Mouse (Mus musculus) spleen, adult 12 weeks (tissue): Measurements from ENCODE around the gene Plekhh2.

ENCODE experiments used
- DNase-seq: peaks from one replicate; pipeline ENCODE4 v3.0.0; 2022; ENCODE audit warnings: low spot score

The Plekhh2 gene

DNA sequence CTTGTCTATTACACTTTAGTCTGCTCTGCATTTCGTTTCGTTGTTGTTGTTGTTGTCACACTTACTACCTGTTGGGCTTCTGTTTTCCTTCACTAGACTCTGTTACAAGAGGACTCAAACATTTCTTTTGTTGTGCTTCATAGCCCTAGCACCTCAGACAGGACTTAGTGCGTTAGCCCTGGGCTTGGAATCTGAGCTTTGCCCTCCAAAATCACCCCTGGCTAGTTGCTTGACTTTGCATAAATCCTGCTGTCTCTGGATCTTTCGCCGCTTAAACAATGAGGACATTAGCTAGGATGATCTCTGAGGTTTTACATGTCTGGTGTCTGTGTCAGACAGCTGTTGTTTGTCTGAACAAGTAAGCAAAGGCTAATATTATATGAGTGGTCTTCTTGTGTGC lies 62.2 kb downstream of the Plekhh2 start:
- no peak for DNase-seq

- DNase-seq = no peak
These were observed 63.4 kb downstream of the Plekhh2 start for GRCm38 (mm10) chr17:84575108-84575507.

DNA sequence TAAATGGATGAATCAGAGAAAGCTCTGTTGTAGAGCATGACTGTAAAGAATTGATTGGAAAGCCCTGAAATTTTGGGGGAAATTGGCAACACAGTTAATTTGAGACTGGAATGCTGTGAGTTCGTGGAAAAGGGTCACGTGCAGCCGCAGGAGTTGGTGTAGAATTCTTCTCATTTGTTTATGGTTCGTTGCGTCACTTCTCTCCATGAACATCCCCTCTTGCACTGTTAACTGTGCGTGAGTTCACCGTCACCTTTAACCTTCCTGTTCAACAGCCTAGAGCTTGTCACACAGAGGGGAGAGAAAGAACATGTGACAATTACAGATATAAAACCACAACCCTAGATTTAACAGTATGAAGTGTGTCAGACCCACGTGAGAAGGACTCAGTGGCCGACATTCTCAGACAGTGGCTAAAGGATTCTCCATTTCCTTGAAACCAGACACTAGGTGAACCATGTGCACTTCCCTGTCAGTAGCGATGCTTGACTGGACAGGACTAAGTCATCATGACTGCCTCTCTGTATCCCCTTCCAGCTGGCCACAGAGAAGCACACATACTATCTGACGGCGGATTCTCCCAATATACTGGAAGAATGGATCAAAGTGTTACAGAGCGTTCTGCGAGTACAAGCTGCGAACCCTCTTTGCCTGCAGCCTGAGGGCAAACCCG lies 65.1 kb downstream of the Plekhh2 start:
- DNase-seq = no peak

- DNase-seq = no peak
These were observed 67.6 kb downstream of the Plekhh2 start for GRCm38 (mm10) chr17:84579249-84579648.

GRCm38 (mm10) chr17:84579817-84580216 lies 68.1 kb downstream of the Plekhh2 start:
- DNase-seq = no peak

- DNase-seq = no peak
These were observed 69.1 kb downstream of the Plekhh2 start for GRCm38 (mm10) chr17:84580821-84581220.

- no peak for DNase-seq
These were observed 70.2 kb downstream of the Plekhh2 start for GRCm38 (mm10) chr17:84581740-84582414.

DNA sequence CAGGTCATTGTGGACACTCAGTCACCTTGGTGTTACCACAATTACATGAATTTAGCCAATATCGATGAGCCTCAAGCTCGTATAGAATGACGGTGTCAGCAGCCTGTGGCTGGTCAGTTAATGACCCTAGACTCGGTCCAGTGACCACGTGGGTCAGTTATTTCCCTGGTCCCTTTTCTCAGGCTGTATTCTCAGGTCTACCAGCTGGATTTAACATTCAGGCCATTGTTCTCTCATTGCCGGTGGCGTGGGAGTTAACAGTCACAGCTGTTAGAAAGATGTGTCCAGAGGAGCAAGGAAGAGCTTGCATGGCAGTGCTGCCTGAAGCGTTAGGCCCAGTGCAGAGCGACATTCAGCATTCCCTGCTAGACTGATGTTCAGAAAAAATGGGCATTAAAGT lies 72.4 kb downstream of the Plekhh2 start:
- DNase-seq = no peak

DNA sequence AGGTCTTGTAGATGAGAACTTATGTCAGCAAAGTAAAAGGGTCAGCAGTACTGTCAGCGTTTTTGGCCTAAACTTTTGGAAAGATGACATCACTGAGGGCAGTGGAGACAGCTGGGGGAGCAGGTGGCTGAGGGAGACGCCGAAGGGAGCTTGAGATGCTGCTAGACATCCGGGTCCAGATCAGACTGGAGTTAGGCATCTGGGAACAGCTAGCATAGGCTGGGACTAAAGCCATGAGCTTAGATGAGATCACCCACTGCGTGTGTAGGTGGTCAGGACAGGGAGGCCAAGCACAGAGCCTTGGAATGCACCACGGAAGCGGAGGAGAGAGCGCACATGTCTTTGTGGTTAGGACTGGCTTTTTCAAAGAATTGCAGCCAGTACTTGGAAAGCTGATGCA lies 73.4 kb downstream of the Plekhh2 start:
- DNase-seq = no peak

GRCm38 (mm10) chr17:84590065-84590464 lies 78.4 kb downstream of the Plekhh2 start:
- DNase-seq = no peak

DNA sequence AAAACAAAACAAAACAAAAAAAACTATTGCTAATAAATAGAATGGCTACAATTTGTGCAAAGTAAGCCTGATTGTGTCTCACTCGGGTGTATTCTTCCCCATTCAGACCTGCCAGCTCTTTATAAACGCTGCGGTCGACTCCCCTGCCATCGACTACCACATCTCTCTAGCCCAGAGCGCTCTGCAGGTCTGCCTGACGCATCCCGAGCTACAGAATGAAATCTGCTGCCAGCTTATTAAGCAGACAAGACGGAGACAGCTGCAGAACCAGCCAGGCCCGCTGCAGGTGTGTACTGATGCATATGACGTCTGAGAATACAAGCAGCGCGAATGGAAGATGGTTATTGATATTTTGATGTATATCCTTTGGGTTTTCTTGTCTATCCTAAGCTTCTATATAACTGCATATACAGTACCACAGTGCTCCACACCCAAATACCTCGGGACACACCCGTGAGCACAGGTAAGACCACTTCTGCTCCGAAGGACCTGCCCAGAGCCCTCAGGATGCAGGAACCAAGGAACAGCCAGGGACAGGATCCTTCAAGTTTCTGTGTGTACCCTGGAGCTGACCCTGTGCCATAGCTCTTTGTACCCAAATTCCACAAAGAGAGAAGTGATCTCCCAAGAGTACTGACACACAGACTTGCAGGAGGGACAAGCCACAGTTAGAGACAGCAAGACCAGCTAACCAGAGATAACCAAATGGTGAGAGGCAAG lies 79.9 kb downstream of the Plekhh2 start:
- no peak for DNase-seq

DNA sequence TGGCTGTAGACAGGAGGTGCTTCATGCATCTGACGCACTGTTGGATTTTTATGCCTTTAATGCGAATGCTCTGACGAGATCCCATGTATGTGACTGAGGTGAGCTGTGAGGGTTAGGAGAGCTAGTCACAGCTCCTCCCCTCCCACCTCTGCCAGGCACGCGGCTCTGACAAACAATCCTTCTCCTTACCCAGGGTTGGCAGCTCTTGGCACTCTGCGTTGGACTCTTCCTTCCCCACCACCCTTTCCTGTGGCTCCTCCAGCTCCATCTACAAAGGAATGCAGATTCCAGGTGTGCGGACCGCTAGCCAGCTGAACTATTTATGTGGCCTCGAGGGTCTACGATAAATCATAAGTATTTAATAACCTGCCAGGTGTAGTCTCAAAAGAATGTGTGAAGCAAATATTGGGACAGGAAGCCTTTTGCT lies 84.3 kb downstream of the Plekhh2 start:
- DNase-seq = no peak

GRCm38 (mm10) chr17:84596501-84596900 lies 84.8 kb downstream of the Plekhh2 start:
- DNase-seq = no peak

- no peak for DNase-seq
These were observed 86.2 kb downstream of the Plekhh2 start for GRCm38 (mm10) chr17:84597859-84598258.

DNA sequence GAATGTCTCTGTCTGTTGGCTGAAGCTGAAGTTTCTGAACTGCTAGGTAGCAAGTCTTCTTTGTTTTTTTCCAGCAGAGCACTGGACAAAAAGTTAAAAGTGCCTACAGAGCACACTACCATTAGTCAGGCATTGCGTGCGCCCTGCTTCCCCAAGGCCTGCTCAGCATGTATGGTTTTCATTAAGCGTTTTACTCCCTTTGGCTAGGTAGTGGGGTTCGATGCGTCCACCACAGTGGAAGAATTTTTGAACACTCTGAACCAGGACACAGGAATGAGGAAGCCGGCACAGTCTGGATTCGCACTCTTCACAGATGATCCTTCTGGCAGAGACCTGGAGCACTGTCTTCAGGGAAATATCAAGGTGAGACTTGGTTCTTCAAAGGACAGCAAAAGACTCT lies 87.2 kb downstream of the Plekhh2 start:
- no peak for DNase-seq

GRCm38 (mm10) chr17:84600051-84600983 lies 88.6 kb downstream of the Plekhh2 start:
- no peak for DNase-seq

DNA sequence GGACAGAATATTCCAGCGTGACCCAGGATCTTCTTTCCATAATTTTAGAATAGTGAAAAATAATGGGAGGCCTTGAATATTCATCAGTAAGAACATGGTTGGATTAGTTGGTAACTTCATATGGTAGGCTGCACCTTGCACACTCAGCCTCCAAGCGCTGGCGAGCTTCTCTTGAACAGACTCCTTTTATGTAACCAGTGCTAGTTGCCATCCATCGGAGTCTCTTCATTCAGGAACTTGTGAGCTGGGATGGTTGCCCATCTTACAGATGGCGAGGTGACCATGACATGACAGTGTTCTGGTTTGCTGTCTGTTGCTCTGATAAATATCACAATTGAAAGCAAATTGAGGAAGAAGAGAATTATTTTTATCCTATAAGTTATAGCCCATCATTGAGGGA lies 90.1 kb downstream of the Plekhh2 start:
- DNase-seq = no peak

DNA sequence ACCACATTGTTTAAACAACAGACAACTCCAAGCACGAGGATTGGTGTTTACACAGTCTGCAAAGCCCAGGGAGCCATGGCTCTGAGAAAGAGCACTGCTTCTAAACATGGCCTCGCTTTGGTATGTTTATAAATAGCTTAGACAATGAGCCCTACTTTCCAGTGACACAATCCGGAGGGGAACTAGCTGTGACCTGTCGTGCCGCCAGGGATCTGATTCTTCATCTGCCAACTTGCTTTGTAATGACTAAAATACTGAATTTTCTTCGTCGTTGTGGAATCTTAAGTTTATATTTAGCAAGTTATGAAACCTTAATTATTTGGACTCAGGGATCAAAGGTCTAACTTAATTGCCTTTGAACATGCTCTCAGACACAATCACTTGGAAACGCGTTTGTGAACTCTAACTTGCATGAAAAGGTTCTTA lies 91.5 kb downstream of the Plekhh2 start:
- DNase-seq = no peak

DNA sequence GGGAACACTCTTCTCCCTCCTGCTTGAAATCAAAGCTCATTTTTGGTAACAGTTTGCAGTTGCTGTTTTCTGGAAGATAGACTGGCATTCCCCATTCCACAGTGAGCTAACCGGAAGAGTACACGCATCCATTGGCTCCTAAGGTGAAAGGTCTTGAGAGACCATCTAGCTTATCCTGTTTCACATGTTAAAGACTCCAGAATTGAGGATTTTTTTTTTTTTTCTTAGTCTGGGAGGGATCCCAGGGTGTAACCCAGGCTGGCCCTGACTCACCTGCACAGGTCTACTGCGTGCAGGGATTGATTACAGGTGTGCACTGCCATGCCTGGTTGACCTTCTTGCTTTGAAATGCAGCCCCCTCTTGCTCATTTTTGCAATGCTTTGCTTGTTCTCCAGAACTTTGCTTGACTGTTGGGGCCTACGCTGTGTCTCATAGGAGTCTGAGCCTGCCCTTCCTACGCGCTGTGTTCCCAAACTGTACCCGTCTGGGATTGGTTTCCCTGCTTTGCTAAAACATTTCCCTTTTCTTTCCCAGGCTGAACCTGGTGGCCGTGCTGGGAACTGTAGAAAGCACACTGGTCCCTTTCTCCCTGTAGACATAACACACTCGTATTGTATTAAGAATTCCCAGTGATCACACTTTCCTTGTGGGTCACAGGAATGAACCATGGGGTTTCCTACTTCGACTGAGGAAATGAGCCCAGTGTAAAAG lies 92.2 kb downstream of the Plekhh2 start:
- DNase-seq = no peak

GRCm38 (mm10) chr17:84606976-84607375 lies 95.3 kb downstream of the Plekhh2 start:
- no peak for DNase-seq

DNA sequence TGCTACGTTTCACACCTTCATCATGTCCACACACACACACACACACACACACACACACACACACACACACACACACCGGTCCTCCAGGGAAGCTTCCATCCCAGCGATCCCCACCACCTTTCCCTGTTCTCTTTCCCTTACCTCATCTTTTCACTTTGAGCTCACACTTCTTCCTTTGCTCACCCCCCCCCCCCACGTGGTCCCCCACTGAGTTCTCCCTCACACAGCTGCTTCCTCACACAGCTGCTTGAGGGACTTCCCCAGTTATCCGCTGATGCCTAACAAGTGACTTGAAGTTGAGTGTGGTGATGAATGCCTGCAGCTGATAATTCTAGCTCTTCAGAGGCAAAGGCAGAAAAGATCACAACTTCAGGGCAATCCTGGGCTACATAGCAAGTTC lies 95.9 kb downstream of the Plekhh2 start:
- DNase-seq = no peak
